Mouse (Mus musculus) small intestine, adult 2 months (tissue): ENCODE data around the gene Eif4b.

Source experiments
- CTCF ChIP-seq: fragments of 200-500 bp; IDR thresholded peaks from 2 replicates; pipeline ENCODE4 v1.5.1; 2012; ENCODE audit warnings: low read depth, mild to moderate bottlenecking, control low read depth, inconsistent platforms, low read length, moderate library complexity, mixed read lengths; ENCODE audit not compliant: insufficient replicate concordance, insufficient read length; ENCODE audit errors: extremely low read depth
- POLR2A ChIP-seq: fragments of 200-500 bp; IDR thresholded peaks from 2 replicates; pipeline ENCODE4 v1.6.1; 2012; ENCODE audit warnings: low read depth, mild to moderate bottlenecking, control low read depth, inconsistent platforms, low read length, moderate library complexity

DNA sequence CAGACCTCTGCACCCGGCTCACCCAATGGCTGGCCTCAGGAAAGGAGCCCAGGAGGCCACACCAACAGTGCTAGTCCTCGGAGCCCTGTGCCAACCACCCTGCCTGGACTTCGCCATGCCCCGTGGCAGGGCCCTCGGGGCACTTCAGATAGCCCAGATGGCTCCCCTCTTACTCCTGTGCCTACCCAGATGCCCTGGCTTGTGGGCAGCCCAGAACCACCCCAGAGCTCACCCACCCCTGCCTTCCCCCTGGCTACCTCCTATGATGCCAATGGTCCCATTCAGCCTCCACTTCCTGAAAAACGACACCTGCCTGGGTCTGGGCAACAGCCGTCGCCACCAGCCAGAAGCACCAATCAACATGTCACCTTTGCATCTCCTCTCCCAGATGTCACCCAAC lies 39.3 kb downstream of the Eif4b start:
- TF ChIP-seq POLR2A (no peak), CTCF (no peak)
